Mouse (Mus musculus) left cerebral cortex, adult 8-10 months (tissue): Measurements from ENCODE around the gene Ccm2. TPM values are rescaled to one million over a fixed set of nuclear protein-coding genes. Genes with fewer than 3 reads are reported as not detected.

Source experiments
- total RNA-seq, 4 experiments: library from RNA; stranded (reverse); gene quantifications; 2 replicates each; pipeline ENCODE4 v1.2.4; 2022

Gene Ccm2
- total RNA-seq, 4 experiments from 2014 or later, result 60.8 to 79.1 (median 71.2) TPM

Other genes starting within 250 kb of the Ccm2 start
- 100 to 1,000 TPM; 199 to 214 (median 211) TPM for gene Zmiz2, start 157.8 kb upstream of the Ccm2 start, total RNA-seq
- gene Ppia, start 131.4 kb upstream of the Ccm2 start, total RNA-seq, result 1,000 to 10,000 TPM; 1,587 to 1,877 (median 1,701) TPM
- gene H2afv, start 102.4 kb upstream of the Ccm2 start, total RNA-seq, result 10 to 100 TPM; 37.9 to 41.3 (median 39.0) TPM
- gene Purb, start 71.0 kb upstream of the Ccm2 start, total RNA-seq, result 100 to 1,000 TPM; 221 to 283 (median 254) TPM
- 1 to 10 TPM in 1 of 4 experiments, under 1 TPM in 3; 0.44 to 1.3 (median 0.67) TPM for gene Myo1g, start 25.9 kb upstream of the Ccm2 start, total RNA-seq
- gene Nacad, start 59.2 kb downstream of the Ccm2 start, total RNA-seq, result 10 to 100 TPM; 49.8 to 53.4 (median 50.2) TPM
- 10 to 100 TPM; 42.8 to 55.7 (median 46.8) TPM for gene Tbrg4, start 79.2 kb downstream of the Ccm2 start, total RNA-seq
- not detected for gene Wap, start 91.8 kb downstream of the Ccm2 start, total RNA-seq
- gene Ramp3, start 111.6 kb downstream of the Ccm2 start, total RNA-seq, result 10 to 100 TPM; 13.4 to 18.5 (median 15.5) TPM